Mouse (Mus musculus): Measurements from ENCODE around the gene Eif3m.
"Not testable (repeated sequence)": the region's sequence is repeated elsewhere in the genome, so short reads cannot be mapped to it uniquely, and the experiment has no call there.

Eif3m gene

GRCm38 (mm10) chr2:105016967-105017287 is at the start of gene Eif3m:
Gene Eif3m (minus strand): TSS chr2:105017080.
- peak; percentile 88 for DNase-seq (ENCODE audit: low read depth)

- DNase-seq (ENCODE audit: low read depth): no peak
Observed at GRCm38 (mm10) chr2:105062741-105063372, 46.0 kb upstream of the Eif3m start.

DNA sequence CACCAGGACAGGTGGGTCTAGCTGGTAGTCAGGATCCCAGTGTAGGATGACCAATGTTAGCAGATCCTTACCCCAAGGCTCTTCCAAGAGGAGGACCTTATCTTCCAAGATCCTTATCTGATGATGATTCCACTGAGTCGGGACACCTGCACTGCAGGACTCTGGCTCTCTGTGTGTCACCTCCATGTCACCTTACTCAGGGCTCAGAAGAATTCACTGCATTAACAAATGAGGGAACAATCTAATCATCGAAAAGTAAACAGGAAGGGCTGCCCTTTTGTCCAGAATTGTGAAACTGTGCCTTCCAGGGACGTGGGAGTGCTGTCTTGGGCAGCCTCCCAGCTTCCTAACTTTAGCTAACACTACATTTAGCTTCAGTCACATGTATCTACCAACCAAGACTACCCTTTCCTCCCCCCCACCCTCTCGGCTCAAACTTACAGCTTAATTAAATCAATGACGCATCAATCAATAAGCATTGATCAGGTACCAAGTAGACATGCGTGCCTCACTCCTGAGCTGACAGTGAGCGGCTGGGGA is 41.8 kb upstream of the Eif3m start:
- DNase-seq (ENCODE audit: low read depth): no peak

- no peak for DNase-seq (ENCODE audit: low read depth)
Observed at GRCm38 (mm10) chr2:105055529-105055928, 38.6 kb upstream of the Eif3m start.

DNA sequence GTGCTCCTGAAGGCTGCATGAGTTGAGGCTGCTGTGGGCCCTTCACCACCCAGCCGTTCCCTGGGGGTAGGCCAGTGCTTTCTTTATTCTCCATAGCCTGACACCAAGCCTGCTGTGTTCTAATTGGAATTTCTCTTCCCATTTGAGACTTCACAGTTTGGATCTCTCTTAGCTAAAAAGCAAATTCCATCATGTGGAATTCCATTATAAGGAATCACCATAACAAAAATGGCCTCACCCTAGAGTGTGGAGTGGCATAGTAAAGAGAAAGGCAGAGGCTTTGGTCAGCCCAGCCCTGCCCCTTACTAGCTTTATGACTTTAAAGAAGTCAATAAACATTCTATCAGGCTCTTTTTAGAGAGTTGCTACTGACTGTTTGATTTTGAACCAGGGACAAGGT is 31.4 kb upstream of the Eif3m start:
- DNase-seq (ENCODE audit: low read depth): no peak

DNA sequence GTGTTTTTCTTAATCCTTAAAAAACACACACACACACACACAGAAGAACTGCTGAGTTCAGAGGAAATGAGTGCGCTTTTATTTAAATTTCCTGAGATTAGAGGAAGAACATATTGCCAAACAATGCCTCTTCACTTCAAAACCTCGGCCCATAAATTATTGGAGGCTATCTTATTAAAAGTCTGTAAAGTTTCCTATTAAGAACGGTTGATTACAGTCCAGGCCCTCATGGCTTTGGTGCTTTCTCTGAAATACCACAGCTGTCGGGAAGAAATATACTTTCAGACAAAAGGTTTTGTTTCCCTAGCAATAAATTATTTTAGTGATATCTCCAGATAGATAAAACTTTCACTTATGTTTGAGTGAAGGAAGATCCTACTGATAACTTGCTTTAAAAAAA is 26.3 kb upstream of the Eif3m start:
- no peak for DNase-seq (ENCODE audit: low read depth)

DNA sequence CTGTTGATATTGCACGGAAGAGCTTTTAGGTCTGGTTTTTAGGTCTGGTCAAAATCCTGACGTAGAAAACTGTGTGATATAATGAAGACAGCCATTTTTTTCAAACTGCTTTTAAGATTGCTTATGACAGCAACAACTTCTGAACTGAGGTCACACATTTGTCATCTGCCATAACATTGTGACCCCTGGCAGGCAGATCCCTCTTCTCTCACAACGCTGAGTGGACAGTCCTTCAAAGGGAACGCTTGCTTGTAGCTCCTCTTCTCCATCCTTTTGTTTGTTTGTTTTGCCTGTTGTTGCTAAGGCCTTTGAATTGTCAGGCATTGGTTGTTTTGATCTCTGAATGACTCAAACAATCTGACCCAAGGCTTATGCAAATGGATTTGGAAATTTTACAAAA is 24.0 kb upstream of the Eif3m start:
- no peak for DNase-seq (ENCODE audit: low read depth)

- DNase-seq (ENCODE audit: low read depth): no peak
Observed at GRCm38 (mm10) chr2:105038879-105039278, 22.0 kb upstream of the Eif3m start.

GRCm38 (mm10) chr2:105037956-105038569 is 21.2 kb upstream of the Eif3m start:
- DNase-seq (ENCODE audit: low read depth): no peak

- no peak for DNase-seq (ENCODE audit: low read depth)
Observed at GRCm38 (mm10) chr2:105036401-105037070, 19.7 kb upstream of the Eif3m start.

- no peak for DNase-seq (ENCODE audit: low read depth)
Observed at GRCm38 (mm10) chr2:105035985-105036384, 19.1 kb upstream of the Eif3m start.

- DNase-seq (ENCODE audit: low read depth): no peak
Observed at GRCm38 (mm10) chr2:105034084-105034483, 17.2 kb upstream of the Eif3m start.

DNA sequence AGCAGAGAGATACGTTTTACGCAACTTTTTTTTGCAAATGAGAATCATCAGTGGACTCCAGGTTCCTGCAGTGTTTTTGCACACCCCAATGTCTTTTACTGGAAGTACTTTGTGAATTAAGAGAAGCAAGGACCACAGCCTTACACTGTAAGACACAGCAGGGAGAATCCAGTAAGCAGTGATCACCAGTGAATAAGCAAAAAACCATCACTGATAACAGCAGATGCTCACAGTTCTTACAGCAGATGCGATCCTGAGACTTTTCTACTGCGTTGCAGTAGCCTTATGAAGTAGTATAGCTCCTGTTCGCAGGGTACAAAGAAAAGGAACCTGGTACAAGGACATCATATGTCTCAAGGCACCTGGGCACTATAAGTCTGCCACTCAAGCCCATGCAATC is 13.6 kb upstream of the Eif3m start:
- DNase-seq (ENCODE audit: low read depth): no peak

DNA sequence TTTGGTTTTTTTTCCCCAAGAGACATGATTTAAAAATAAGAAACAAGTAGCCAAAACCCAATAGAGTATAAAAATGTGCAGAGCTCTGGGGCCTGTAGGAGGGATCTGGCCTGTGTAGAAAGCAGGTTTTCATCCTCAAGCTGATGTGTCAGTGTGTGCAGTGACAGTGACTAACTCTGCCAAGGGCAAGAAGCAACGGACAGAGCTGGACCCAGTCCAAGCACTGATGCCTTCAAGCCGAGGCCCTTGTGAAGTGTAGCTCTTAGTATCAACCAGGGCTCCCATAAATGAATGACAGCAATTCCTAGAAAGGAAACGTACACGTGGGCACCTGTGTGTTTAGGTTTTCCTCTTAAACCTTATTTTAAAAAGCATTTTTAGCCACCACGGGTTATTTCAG is 11.9 kb upstream of the Eif3m start:
- no peak for DNase-seq (ENCODE audit: low read depth)

GRCm38 (mm10) chr2:105026950-105027695 is 10.2 kb upstream of the Eif3m start:
- DNase-seq (ENCODE audit: low read depth): no peak

GRCm38 (mm10) chr2:105025610-105026009 is 8.7 kb upstream of the Eif3m start:
- not testable (repeated sequence) for DNase-seq (ENCODE audit: low read depth)

GRCm38 (mm10) chr2:105023815-105024214 is 6.9 kb upstream of the Eif3m start:
- DNase-seq (ENCODE audit: low read depth): no peak

DNA sequence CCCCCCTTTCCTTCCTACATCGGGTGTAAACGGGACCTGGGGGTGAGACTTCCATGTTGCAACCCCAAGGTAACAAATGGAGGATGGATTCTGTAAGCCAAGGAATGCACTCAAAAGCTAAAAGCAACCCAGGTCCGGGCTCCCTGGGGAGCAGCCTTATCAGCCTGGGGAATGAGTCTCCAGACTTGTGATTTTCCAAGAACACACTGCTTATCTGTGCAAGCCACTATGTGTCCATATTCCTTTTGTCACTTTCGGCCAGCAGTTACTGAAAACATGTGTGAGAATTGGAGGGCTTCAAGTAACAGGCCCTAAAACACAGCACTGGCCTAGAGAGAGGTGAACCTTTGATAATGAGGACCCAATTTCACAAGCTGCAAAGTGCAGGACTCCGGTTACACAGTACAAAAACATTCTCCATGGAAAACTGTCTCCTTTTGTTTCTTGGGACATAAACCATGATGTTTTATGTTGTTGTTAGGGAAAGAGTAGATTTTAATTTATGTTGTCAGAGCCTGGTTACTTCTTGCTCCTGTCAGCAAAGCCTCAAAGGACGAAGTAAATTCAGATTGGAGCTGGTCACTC is 6.2 kb upstream of the Eif3m start:
- peak; percentile 57 for DNase-seq (ENCODE audit: low read depth)

DNA sequence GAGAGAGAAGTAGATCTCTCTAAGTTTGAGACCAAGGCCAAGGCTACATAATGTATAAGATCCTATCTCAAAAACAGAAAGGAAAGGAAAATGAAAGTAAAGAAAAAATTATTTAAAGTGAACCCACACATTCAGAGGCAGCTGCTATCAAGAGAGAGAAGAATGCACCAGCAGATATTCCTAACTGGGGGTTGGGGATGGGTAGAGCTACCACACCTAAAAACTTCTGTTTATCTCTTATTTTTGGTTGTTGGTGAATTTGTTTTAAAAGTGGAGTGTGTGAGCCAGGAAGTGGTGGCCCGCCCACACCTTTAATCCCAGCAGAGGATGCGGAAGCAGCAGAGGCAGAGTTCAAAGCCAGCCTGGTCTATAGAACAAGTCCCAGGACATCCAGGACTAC is 5.0 kb upstream of the Eif3m start:
- DNase-seq (ENCODE audit: low read depth): peak; percentile 60

DNA sequence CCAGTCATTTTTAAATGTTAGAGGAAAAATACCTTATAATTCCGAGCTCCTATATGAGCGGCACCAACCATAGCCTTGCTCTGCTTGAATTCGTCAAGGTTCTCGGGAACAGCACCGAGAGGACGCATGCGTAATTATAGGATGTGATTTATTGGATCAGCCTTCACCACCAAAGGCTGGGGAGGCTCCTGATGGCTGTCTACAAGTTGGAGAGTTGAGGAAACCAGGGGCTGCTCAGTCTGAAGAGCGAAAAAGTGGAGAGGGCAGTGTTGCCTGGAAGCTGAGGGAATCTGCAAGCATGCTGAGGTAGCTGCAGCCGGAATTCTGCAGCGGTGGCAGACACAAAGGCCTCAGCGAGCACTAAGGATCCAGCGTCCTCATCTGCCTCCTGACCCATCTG is 4.4 kb upstream of the Eif3m start:
- no peak for DNase-seq (ENCODE audit: low read depth)

GRCm38 (mm10) chr2:105019457-105019856 is 2.6 kb upstream of the Eif3m start:
- DNase-seq (ENCODE audit: low read depth): no peak

GRCm38 (mm10) chr2:105017802-105018201 is 922 bp upstream of the Eif3m start:
- no peak for DNase-seq (ENCODE audit: low read depth)

Measured in c-Kit-positive CD71-positive TER-119-negative erythroid progenitor cells, embryonic 14.5 days (primary cell).